In genomic region chr7:75827357-75827756, GRCm38 (mm10) we compare ENCODE assay signal across 12 mouse cellular contexts. TPM values are rescaled to one million over a fixed set of nuclear protein-coding genes. Genes with fewer than 3 reads are reported as not detected.
A peak's percentile ranks its signal among the peaks of the same experiment; 100 is the strongest.
DNase-seq lines count a peak whose midpoint lies in the region; ATAC-seq and TF ChIP-seq lines count a peak whose summit lies in the region.
"Had no signal": no experiment of that assay in that cellular context is flagged by ENCODE, and none has a peak within 500 bp of the region (broad histone marks: within the 10 kb centered on the region; RNA-seq: fewer than 3 reads in every experiment).

No protein-coding gene starts in this region.

- no peaks in the 10 kb centered on the region for H3K36me3 ChIP-seq in forebrain, embryonic 14.5 days (ENCODE audit: control insufficient read depth, insufficient read depth, low read length)
- no peaks in the 10 kb centered on the region for H3K36me3 ChIP-seq in forebrain, postnatal 0 days (ENCODE audit: insufficient read depth)
- no peaks in the 10 kb centered on the region for H3K36me3 ChIP-seq in neural tube, embryonic 14.5 days (ENCODE audit: control insufficient read depth, insufficient read depth, low read length)
- H3K36me3 ChIP-seq in neural tube, embryonic 15.5 days, result no peaks in the 10 kb centered on the region
- no peaks in the 10 kb centered on the region for H3K36me3 ChIP-seq in stomach, postnatal 0 days (ENCODE audit: control insufficient read depth, insufficient read depth, low read length)
- no peaks in the 10 kb centered on the region for H3K36me3 ChIP-seq in limb, embryonic 10.5 days
- H3K36me3 ChIP-seq: embryonic facial prominence, embryonic 15.5 days; limb, embryonic 15.5 days had no signal

- no peak overlapping the region for H3K9ac ChIP-seq in forebrain, embryonic 14.5 days (ENCODE audit: low read length)
- no peak overlapping the region for H3K9ac ChIP-seq in forebrain, postnatal 0 days
- no peak overlapping the region for H3K9ac ChIP-seq in neural tube, embryonic 14.5 days (replicated peaks; ENCODE audit: low read depth, low read length)
- no peak overlapping the region for H3K9ac ChIP-seq in neural tube, embryonic 15.5 days (replicated peaks)
- no peak overlapping the region for H3K9ac ChIP-seq in stomach, postnatal 0 days (ENCODE audit: low read length)
- H3K9ac ChIP-seq: embryonic facial prominence, embryonic 15.5 days; limb, embryonic 15.5 days had no signal

- H3K4me2 ChIP-seq in forebrain, embryonic 14.5 days (ENCODE audit: low read length), result no peak overlapping the region
- no peak overlapping the region for H3K4me2 ChIP-seq in forebrain, postnatal 0 days (ENCODE audit: low read depth)
- H3K4me2 ChIP-seq in neural tube, embryonic 14.5 days (ENCODE audit: low read depth, low read length), result no peak overlapping the region
- H3K4me2 ChIP-seq in neural tube, embryonic 15.5 days, result no peak overlapping the region
- H3K4me2 ChIP-seq in stomach, postnatal 0 days (replicated peaks; ENCODE audit: low read depth), result no peak overlapping the region
- H3K4me2 ChIP-seq: embryonic facial prominence, embryonic 15.5 days; limb, embryonic 15.5 days had no signal

- no peak for TF ChIP-seq EP300 in stomach, postnatal 0 days (optimal IDR thresholded peaks at IDR 0.05)

- no peak for TF ChIP-seq CTCF in forebrain, postnatal 0 days (IDR thresholded peaks at IDR 0.05; ENCODE audit: low read depth)
- TF ChIP-seq CTCF in stomach, postnatal 0 days (IDR thresholded peaks at IDR 0.05; ENCODE audit: low read depth), result no peak

- H3K4me3 ChIP-seq in forebrain, embryonic 14.5 days (ENCODE audit: low read depth, low read length), result no peak overlapping the region
- H3K4me3 ChIP-seq in forebrain, postnatal 0 days (ENCODE audit: low read depth, low read length), result no peak overlapping the region
- H3K4me3 ChIP-seq in neural tube, embryonic 14.5 days (ENCODE audit: low read depth, low read length), result no peak overlapping the region
- no peak overlapping the region for H3K4me3 ChIP-seq in neural tube, embryonic 15.5 days (replicated peaks)
- H3K4me3 ChIP-seq in stomach, postnatal 0 days (ENCODE audit: low read depth, low read length), result no peak overlapping the region
- no peak overlapping the region for H3K4me3 ChIP-seq in limb, embryonic 10.5 days
- H3K4me3 ChIP-seq: embryonic facial prominence, embryonic 15.5 days; limb, embryonic 15.5 days; myocyte had no signal

- 89% methylated on average over 1 of the region's 1 CpGs for WGBS in forebrain, embryonic 14.5 days
- WGBS in forebrain, postnatal 0 days, result 95% methylated on average over 1 of the region's 1 CpGs
- WGBS in neural tube, embryonic 14.5 days, result 87% methylated on average over 1 of the region's 1 CpGs
- WGBS in neural tube, embryonic 15.5 days, result 91% methylated on average over 1 of the region's 1 CpGs
- WGBS in stomach, postnatal 0 days, result 90% methylated on average over 1 of the region's 1 CpGs
- WGBS in limb, embryonic 10.5 days, result 89% methylated on average over 1 of the region's 1 CpGs

- H3K27ac ChIP-seq in forebrain, embryonic 14.5 days (ENCODE audit: low read depth, low read length), result no peak overlapping the region
- no peak overlapping the region for H3K27ac ChIP-seq in forebrain, postnatal 0 days (ENCODE audit: low read depth, low read length)
- no peak overlapping the region for H3K27ac ChIP-seq in neural tube, embryonic 14.5 days (ENCODE audit: low read depth, low read length)
- no peak overlapping the region for H3K27ac ChIP-seq in neural tube, embryonic 15.5 days (replicated peaks)
- H3K27ac ChIP-seq in stomach, postnatal 0 days (replicated peaks), result no peak overlapping the region
- H3K27ac ChIP-seq in limb, embryonic 10.5 days, result no peak overlapping the region
- H3K27ac ChIP-seq: embryonic facial prominence, embryonic 15.5 days; kidney, postnatal 0 days; limb, embryonic 15.5 days had no signal

- H3K4me1 ChIP-seq in forebrain, embryonic 14.5 days (ENCODE audit: control insufficient read depth, insufficient read depth, low read length), result no peaks in the 10 kb centered on the region
- no peaks in the 10 kb centered on the region for H3K4me1 ChIP-seq in forebrain, postnatal 0 days (ENCODE audit: insufficient read depth)
- no peaks in the 10 kb centered on the region for H3K4me1 ChIP-seq in neural tube, embryonic 14.5 days (ENCODE audit: control insufficient read depth, insufficient read depth, low read length)
- peaks cover 5% of the 10 kb centered on the region for H3K4me1 ChIP-seq in neural tube, embryonic 15.5 days
- no peaks in the 10 kb centered on the region for H3K4me1 ChIP-seq in stomach, postnatal 0 days (replicated peaks; ENCODE audit: control insufficient read depth, insufficient read depth)
- H3K4me1 ChIP-seq in limb, embryonic 10.5 days, result 0 out of 2 replicates have a peak, but pooled peaks cover 3% of the 10 kb centered on the region
- H3K4me1 ChIP-seq: embryonic facial prominence, embryonic 15.5 days; limb, embryonic 15.5 days had no signal

- no peaks in the 10 kb centered on the region for H3K27me3 ChIP-seq in forebrain, embryonic 14.5 days (replicated peaks; ENCODE audit: control insufficient read depth, insufficient read depth, low read length)
- H3K27me3 ChIP-seq in forebrain, postnatal 0 days (ENCODE audit: insufficient read depth, low read length), result no peaks in the 10 kb centered on the region
- H3K27me3 ChIP-seq in neural tube, embryonic 14.5 days (ENCODE audit: control insufficient read depth, insufficient read depth, low read length), result no peaks in the 10 kb centered on the region
- H3K27me3 ChIP-seq in neural tube, embryonic 15.5 days (replicated peaks), result no peaks in the 10 kb centered on the region
- no peaks in the 10 kb centered on the region for H3K27me3 ChIP-seq in stomach, postnatal 0 days (ENCODE audit: control insufficient read depth, insufficient read depth, low read length)
- H3K27me3 ChIP-seq in limb, embryonic 10.5 days (ENCODE audit: low read depth, poor library complexity, severe bottlenecking), result no peaks in the 10 kb centered on the region
- H3K27me3 ChIP-seq: embryonic facial prominence, embryonic 15.5 days; limb, embryonic 15.5 days had no signal

- no peaks in the 10 kb centered on the region for H3K9me3 ChIP-seq in forebrain, embryonic 14.5 days (replicated peaks; ENCODE audit: control insufficient read depth, low read length)
- H3K9me3 ChIP-seq in forebrain, postnatal 0 days (ENCODE audit: low read length), result no peaks in the 10 kb centered on the region
- no peaks in the 10 kb centered on the region for H3K9me3 ChIP-seq in neural tube, embryonic 14.5 days (ENCODE audit: control insufficient read depth, low read length)
- H3K9me3 ChIP-seq in neural tube, embryonic 15.5 days (replicated peaks), result no peaks in the 10 kb centered on the region
- no peaks in the 10 kb centered on the region for H3K9me3 ChIP-seq in stomach, postnatal 0 days (ENCODE audit: control insufficient read depth, low read length)
- H3K9me3 ChIP-seq in limb, embryonic 10.5 days (replicated peaks), result no peaks in the 10 kb centered on the region
- H3K9me3 ChIP-seq: embryonic facial prominence, embryonic 15.5 days; limb, embryonic 15.5 days had no signal

- peak; percentile 4; the same call in 1 of the 2 replicates for ATAC-seq in forebrain, embryonic 14.5 days
- no peak for ATAC-seq in forebrain, postnatal 0 days
- peak; percentile 11; the same call in 1 of the 2 replicates for ATAC-seq in neural tube, embryonic 14.5 days (ENCODE audit: low read depth)
- ATAC-seq in neural tube, embryonic 15.5 days (ENCODE audit: low FRiP score), result no peak
- ATAC-seq in stomach, postnatal 0 days (ENCODE audit: low FRiP score, low TSS enrichment), result peak; percentile 50; the same call in 1 of the 2 replicates
- no peak for ATAC-seq in frontal cortex, adult (ENCODE audit: low TSS enrichment)

- DNase-seq in forebrain, embryonic 14.5 days (ENCODE audit: low spot score), result no peak
- no peak for DNase-seq in forebrain, postnatal 0 days
- peak; percentile 65 for DNase-seq in c-Kit-negative CD71-positive TER-119-positive erythroid progenitor cells, embryonic 14.5 days (ENCODE audit: low read depth, low spot score)
- DNase-seq in stomach, postnatal 0 days (ENCODE audit: low spot score), result no peak
- DNase-seq in limb, embryonic 10.5 days (ENCODE audit: low spot score), result no peak

RNA-seq across cellular contexts. Expression of gene Klhl25, which starts 20.8 kb away (rescaled TPM):
- polyA plus RNA-seq in forebrain, embryonic 14.5 days (2014; fragmentation: Nextera tagmentation; extraction: Ambion mirVana), result 36.9 and 40.9 TPM in 2 replicates
- 37.0 and 41.2 TPM in 2 replicates for total RNA-seq in forebrain, postnatal 0 days (2014; rRNA removed)
- polyA plus RNA-seq in forebrain, postnatal 0 days (2015; fragmentation: Nextera tagmentation; extraction: Ambion mirVana), result 16.6 and 18.5 TPM in 2 replicates
- 22.1 and 23.3 TPM in 2 replicates for polyA plus RNA-seq in neural tube, embryonic 14.5 days (2014; fragmentation: Nextera tagmentation; extraction: Ambion mirVana)
- polyA plus RNA-seq in neural tube, embryonic 15.5 days (2015; fragmentation: Nextera tagmentation; extraction: Ambion mirVana), result 22.0 and 22.1 TPM in 2 replicates
- 8.0 and 8.2 TPM in 2 replicates for polyA plus RNA-seq in stomach, postnatal 0 days (2015; fragmentation: Nextera tagmentation; extraction: Ambion mirVana)
- 23.5 and 26.5 TPM in 2 replicates for polyA plus RNA-seq in limb, embryonic 10.5 days (2016; fragmentation: Nextera tagmentation; extraction: Ambion mirVana)

Comparison
In these comparisons a context has a peak if more than half of its experiments do, and no peak if none do; other contexts are left out.
1. ATAC-seq: peak in forebrain, embryonic 14.5 days (single experiment), neural tube, embryonic 14.5 days (single experiment) and stomach, postnatal 0 days (single experiment); none in forebrain, postnatal 0 days (single experiment), neural tube, embryonic 15.5 days (single experiment) and frontal cortex, adult (single experiment).